Mouse (Mus musculus): ENCODE measurements around the gene Stk26. TPM values are rescaled to one million over a fixed set of nuclear protein-coding genes. Genes with fewer than 3 reads are reported as not detected.

Gene Stk26
- polyA plus RNA-seq (2015; fragmentation: Nextera tagmentation; extraction: Ambion mirVana) = 0.60 and 0.90 TPM in 2 replicates

- Histone ChIP-seq H3K4me3 (ENCODE audit: low read depth, low read length) (peak within 1 kb of the TSS; percentile 51), H3K27ac (ENCODE audit: low read length) (no peak within 1 kb of the TSS), H3K9me3 (replicated peaks; ENCODE audit: control insufficient read depth, low read length, poor library complexity, severe bottlenecking) (no peaks in the 10 kb centered on the region), H3K4me2 (ENCODE audit: low read length) (peak within 1 kb of the TSS; percentile 89), H3K9ac (ENCODE audit: low read depth, low read length) (peak within 1 kb of the TSS; percentile 48; the same call in 1 of the 2 replicates), H3K27me3 (ENCODE audit: control insufficient read depth, insufficient read depth, low read depth, low read length) (no peaks in the 10 kb centered on the region; the same call in 1 of the 2 replicates), H3K36me3 (ENCODE audit: control insufficient read depth, insufficient read depth, low read length) (no peaks in the 10 kb centered on the region), H3K4me1 (ENCODE audit: control insufficient read depth, insufficient read depth, low read length) (no peaks in the 10 kb centered on the region)
- peak; percentile 80 for ATAC-seq
- WGBS = 25% methylated on average over 30 of the region's 31 CpGs
Measured at GRCm38 (mm10) chrX:50840847-50841560, at the start of gene Stk26. Stk26 (plus strand) TSS chrX:50841047.

- Histone ChIP-seq H3K4me1 (ENCODE audit: control insufficient read depth, insufficient read depth, low read length) (no peaks in the 10 kb centered on the region; the same call in 1 of the 2 replicates), H3K9me3 (replicated peaks; ENCODE audit: control insufficient read depth, low read length, poor library complexity, severe bottlenecking) (no peaks in the 10 kb centered on the region), H3K4me3 (ENCODE audit: low read depth, low read length) (no peak overlapping the region), H3K27ac (ENCODE audit: low read length) (no peak overlapping the region), H3K9ac (ENCODE audit: low read depth, low read length) (no peak overlapping the region), H3K4me2 (ENCODE audit: low read length) (no peak overlapping the region), H3K27me3 (ENCODE audit: control insufficient read depth, insufficient read depth, low read depth, low read length) (no peaks in the 10 kb centered on the region; the same call in 1 of the 2 replicates), H3K36me3 (ENCODE audit: control insufficient read depth, insufficient read depth, low read length) (no peaks in the 10 kb centered on the region)
- no peak for ATAC-seq
- WGBS = 62% methylated on average over 4 of the region's 4 CpGs
Measured at GRCm38 (mm10) chrX:50793005-50793680, 47.7 kb upstream of the Stk26 start.

GRCm38 (mm10) chrX:50797798-50798197 is 43.0 kb upstream of the Stk26 start:
- H3K4me1 ChIP-seq (ENCODE audit: control insufficient read depth, insufficient read depth, low read length) = no peaks in the 10 kb centered on the region; the same call in 1 of the 2 replicates
- no peak overlapping the region for H3K27ac ChIP-seq (ENCODE audit: low read length)
- no peaks in the 10 kb centered on the region for H3K36me3 ChIP-seq (ENCODE audit: control insufficient read depth, insufficient read depth, low read length)
- no peak overlapping the region for H3K4me2 ChIP-seq (ENCODE audit: low read length)
- no peak overlapping the region for H3K9ac ChIP-seq (ENCODE audit: low read depth, low read length)
- H3K9me3 ChIP-seq (replicated peaks; ENCODE audit: control insufficient read depth, low read length, poor library complexity, severe bottlenecking) = no peaks in the 10 kb centered on the region
- 43% methylated on average over 1 of the region's 1 CpGs for WGBS
- no peaks in the 10 kb centered on the region; the same call in 1 of the 2 replicates for H3K27me3 ChIP-seq (ENCODE audit: control insufficient read depth, insufficient read depth, low read depth, low read length)
- peak; percentile 60 for ATAC-seq
- H3K4me3 ChIP-seq (ENCODE audit: low read depth, low read length) = no peak overlapping the region

GRCm38 (mm10) chrX:50798571-50798970 is 42.3 kb upstream of the Stk26 start:
- no peaks in the 10 kb centered on the region for H3K9me3 ChIP-seq (replicated peaks; ENCODE audit: control insufficient read depth, low read length, poor library complexity, severe bottlenecking)
- H3K4me1 ChIP-seq (ENCODE audit: control insufficient read depth, insufficient read depth, low read length) = no peaks in the 10 kb centered on the region; the same call in 1 of the 2 replicates
- ATAC-seq = 0 out of 2 replicates have a peak, but pooled peaks have one; percentile 28
- no peak overlapping the region for H3K27ac ChIP-seq (ENCODE audit: low read length)
- H3K4me2 ChIP-seq (ENCODE audit: low read length) = no peak overlapping the region
- 30% methylated on average over 10 of the region's 10 CpGs for WGBS
- H3K36me3 ChIP-seq (ENCODE audit: control insufficient read depth, insufficient read depth, low read length) = no peaks in the 10 kb centered on the region
- no peak overlapping the region for H3K4me3 ChIP-seq (ENCODE audit: low read depth, low read length)
- peaks cover 2% of the 10 kb centered on the region; the same call in 1 of the 2 replicates for H3K27me3 ChIP-seq (ENCODE audit: control insufficient read depth, insufficient read depth, low read depth, low read length)
- no peak overlapping the region for H3K9ac ChIP-seq (ENCODE audit: low read depth, low read length)

GRCm38 (mm10) chrX:50799656-50800188 is 41.1 kb upstream of the Stk26 start:
- 59% methylated on average over 8 of the region's 8 CpGs for WGBS
- Histone ChIP-seq H3K4me3 (ENCODE audit: low read depth, low read length) (no peak overlapping the region), H3K4me2 (ENCODE audit: low read length) (no peak overlapping the region), H3K27me3 (ENCODE audit: control insufficient read depth, insufficient read depth, low read depth, low read length) (peaks cover 2% of the 10 kb centered on the region; the same call in 1 of the 2 replicates), H3K9me3 (replicated peaks; ENCODE audit: control insufficient read depth, low read length, poor library complexity, severe bottlenecking) (no peaks in the 10 kb centered on the region), H3K36me3 (ENCODE audit: control insufficient read depth, insufficient read depth, low read length) (no peaks in the 10 kb centered on the region), H3K4me1 (ENCODE audit: control insufficient read depth, insufficient read depth, low read length) (no peaks in the 10 kb centered on the region; the same call in 1 of the 2 replicates), H3K9ac (ENCODE audit: low read depth, low read length) (no peak overlapping the region), H3K27ac (ENCODE audit: low read length) (no peak overlapping the region)
- ATAC-seq = no peak

DNA sequence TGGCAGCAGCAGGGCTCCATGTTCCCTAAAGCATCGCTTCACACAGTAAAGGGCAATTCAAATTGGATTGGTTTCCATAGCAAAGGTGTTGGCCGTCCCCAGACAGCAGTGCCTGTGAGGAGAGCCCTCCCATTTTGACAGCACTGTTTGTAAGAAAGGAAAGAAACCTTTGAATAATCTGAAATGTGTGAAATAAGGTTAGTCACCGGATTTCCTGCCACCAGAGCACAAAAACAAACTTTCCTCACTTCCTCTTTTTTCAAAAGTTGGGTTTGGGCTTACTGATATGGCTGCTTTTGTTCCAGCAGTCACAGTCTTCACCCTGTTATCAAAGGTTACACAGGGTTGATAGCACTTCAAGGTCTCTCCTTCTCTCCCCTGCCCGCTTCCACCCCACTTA is 35.2 kb upstream of the Stk26 start:
- WGBS = 32% methylated on average over 4 of the region's 4 CpGs

DNA sequence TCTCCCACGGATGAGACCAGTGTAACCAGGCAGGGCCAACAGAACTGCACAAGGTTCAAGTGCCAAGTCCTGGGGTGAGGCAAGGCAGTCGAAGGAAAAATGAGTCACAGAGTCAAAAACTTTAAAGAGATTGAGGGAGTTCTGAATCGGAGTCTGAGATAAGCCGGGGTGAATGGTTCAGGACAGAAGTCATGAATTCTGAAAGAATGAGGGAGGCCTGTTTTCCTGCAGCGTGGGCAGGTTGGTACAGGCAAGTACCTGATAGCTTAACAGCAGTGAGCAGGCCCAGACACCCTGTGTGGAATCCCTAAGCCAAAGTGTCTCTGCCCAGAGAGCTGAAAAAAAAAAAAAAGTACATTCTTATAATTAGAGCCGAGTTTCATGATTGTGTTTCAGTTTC is 17.0 kb upstream of the Stk26 start:
- Histone ChIP-seq H3K27ac (ENCODE audit: low read length) (no peak overlapping the region), H3K27me3 (ENCODE audit: control insufficient read depth, insufficient read depth, low read depth, low read length) (no peaks in the 10 kb centered on the region), H3K4me3 (ENCODE audit: low read depth, low read length) (no peak overlapping the region), H3K4me1 (ENCODE audit: control insufficient read depth, insufficient read depth, low read length) (no peaks in the 10 kb centered on the region), H3K9ac (ENCODE audit: low read depth, low read length) (no peak overlapping the region), H3K4me2 (ENCODE audit: low read length) (no peak overlapping the region), H3K36me3 (ENCODE audit: control insufficient read depth, insufficient read depth, low read length) (no peaks in the 10 kb centered on the region), H3K9me3 (replicated peaks; ENCODE audit: control insufficient read depth, low read length, poor library complexity, severe bottlenecking) (no peaks in the 10 kb centered on the region)
- WGBS = 71% methylated on average over 6 of the region's 6 CpGs
- no peak for ATAC-seq

More for the DNA sequence above, 35.2 kb upstream of the Stk26 start:
- Histone ChIP-seq H3K4me1 (ENCODE audit: control insufficient read depth, insufficient read depth, low read length) (no peaks in the 10 kb centered on the region), H3K4me3 (ENCODE audit: low read depth, low read length) (no peak overlapping the region), H3K36me3 (ENCODE audit: control insufficient read depth, insufficient read depth, low read length) (no peaks in the 10 kb centered on the region), H3K9ac (ENCODE audit: low read depth, low read length) (no peak overlapping the region), H3K27ac (ENCODE audit: low read length) (no peak overlapping the region), H3K4me2 (ENCODE audit: low read length) (no peak overlapping the region), H3K9me3 (replicated peaks; ENCODE audit: control insufficient read depth, low read length, poor library complexity, severe bottlenecking) (no peaks in the 10 kb centered on the region), H3K27me3 (ENCODE audit: control insufficient read depth, insufficient read depth, low read depth, low read length) (peaks cover 2% of the 10 kb centered on the region; the same call in 1 of the 2 replicates)
- no peak for ATAC-seq

- 80% methylated on average over 3 of the region's 3 CpGs for WGBS
- no peaks in the 10 kb centered on the region for H3K36me3 ChIP-seq (ENCODE audit: control insufficient read depth, insufficient read depth, low read length)
- H3K27ac ChIP-seq (ENCODE audit: low read length) = no peak overlapping the region
- H3K9ac ChIP-seq (ENCODE audit: low read depth, low read length) = no peak overlapping the region
- H3K4me2 ChIP-seq (ENCODE audit: low read length) = no peak overlapping the region
- no peak overlapping the region for H3K4me3 ChIP-seq (ENCODE audit: low read depth, low read length)
- no peak for ATAC-seq
- no peaks in the 10 kb centered on the region for H3K4me1 ChIP-seq (ENCODE audit: control insufficient read depth, insufficient read depth, low read length)
- H3K27me3 ChIP-seq (ENCODE audit: control insufficient read depth, insufficient read depth, low read depth, low read length) = no peaks in the 10 kb centered on the region; the same call in 1 of the 2 replicates
- H3K9me3 ChIP-seq (replicated peaks; ENCODE audit: control insufficient read depth, low read length, poor library complexity, severe bottlenecking) = no peaks in the 10 kb centered on the region
Measured at GRCm38 (mm10) chrX:50835592-50835991, 5.3 kb upstream of the Stk26 start.
